Mouse (Mus musculus): ENCODE measurements around the gene Rxfp2. TPM values are rescaled to one million over a fixed set of nuclear protein-coding genes. Genes with fewer than 3 reads are reported as not detected.

Gene Rxfp2
- total and polyA plus RNA-seq, 2 experiments from 2014 or later, result not detected

DNA sequence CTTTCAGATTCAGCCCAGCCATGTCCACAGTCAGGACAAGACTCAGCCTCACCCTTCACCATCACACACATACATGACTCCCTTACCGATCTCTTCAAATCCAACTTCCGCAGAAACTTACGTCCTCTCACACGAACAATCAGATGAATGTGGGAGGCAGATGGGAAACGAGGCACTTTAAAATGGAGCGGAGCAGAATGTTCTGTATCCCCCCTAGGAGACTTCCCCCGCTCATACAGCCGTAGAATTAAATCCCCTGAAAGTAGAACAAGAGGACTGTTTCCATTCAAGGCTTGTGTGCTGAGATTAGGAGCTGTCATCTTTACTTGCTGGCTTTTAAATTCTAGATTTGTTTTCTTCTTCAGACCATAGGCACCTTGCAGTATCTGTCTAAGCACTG, 110.0 kb downstream of the Rxfp2 start:
- WGBS, result 78% methylated on average over 8 of the region's 8 CpGs
- Histone ChIP-seq H3K9me3 (replicated peaks; ENCODE audit: control insufficient read depth, low read length) (no peaks in the 10 kb centered on the region), H3K36me3 (replicated peaks; ENCODE audit: control insufficient read depth, insufficient read depth, low read length) (no peaks in the 10 kb centered on the region), H3K27ac (ENCODE audit: low read depth) (no peak overlapping the region), H3K4me3 (ENCODE audit: low read depth, low read length) (no peak overlapping the region), H3K4me2 (ENCODE audit: low read depth, low read length) (no peak overlapping the region), H3K4me1 (ENCODE audit: control insufficient read depth, insufficient read depth) (0 out of 2 replicates have a peak, but pooled peaks cover 5% of the 10 kb centered on the region), H3K27me3 (ENCODE audit: control insufficient read depth, insufficient read depth, low read length) (no peaks in the 10 kb centered on the region), H3K9ac (replicated peaks; ENCODE audit: low read depth, low read length) (no peak overlapping the region)
- ATAC-seq (ENCODE audit: insufficient read depth, low read depth) (no peak), DNase-seq (ENCODE audit: low spot score) (no peak)
- TF ChIP-seq EP300 (IDR thresholded peaks at IDR 0.05; ENCODE audit: low read depth) (no peak), CTCF (IDR thresholded peaks at IDR 0.05; ENCODE audit: low read depth) (no peak)

- ATAC-seq (ENCODE audit: insufficient read depth, low read depth), result no peak
- Histone ChIP-seq H3K4me3 (ENCODE audit: low read depth, low read length) (no peak overlapping the region), H3K36me3 (replicated peaks; ENCODE audit: control insufficient read depth, insufficient read depth, low read length) (no peaks in the 10 kb centered on the region), H3K27me3 (ENCODE audit: control insufficient read depth, insufficient read depth, low read length) (no peaks in the 10 kb centered on the region), H3K9me3 (replicated peaks; ENCODE audit: control insufficient read depth, low read length) (no peaks in the 10 kb centered on the region), H3K4me2 (ENCODE audit: low read depth, low read length) (no peak overlapping the region), H3K27ac (ENCODE audit: low read depth) (no peak overlapping the region), H3K4me1 (ENCODE audit: control insufficient read depth, insufficient read depth) (0 out of 2 replicates have a peak, but pooled peaks cover 5% of the 10 kb centered on the region), H3K9ac (replicated peaks; ENCODE audit: low read depth, low read length) (no peak overlapping the region)
- DNase-seq (ENCODE audit: low spot score), result no peak
- TF ChIP-seq CTCF (IDR thresholded peaks at IDR 0.05; ENCODE audit: low read depth), result no peak
- TF ChIP-seq EP300 (IDR thresholded peaks at IDR 0.05; ENCODE audit: low read depth), result no peak
- WGBS, result 83% methylated on average over 7 of the region's 7 CpGs
Measured at GRCm38 (mm10) chr5:150130144-150130543, 111.7 kb downstream of the Rxfp2 start.

- TF ChIP-seq CTCF (IDR thresholded peaks at IDR 0.05; ENCODE audit: low read depth), result no peak
- TF ChIP-seq EP300 (IDR thresholded peaks at IDR 0.05; ENCODE audit: low read depth), result no peak
- no peak overlapping the region for H3K4me2 ChIP-seq (ENCODE audit: low read depth, low read length)
- no peaks in the 10 kb centered on the region for H3K9me3 ChIP-seq (replicated peaks; ENCODE audit: control insufficient read depth, low read length)
- H3K27me3 ChIP-seq (ENCODE audit: control insufficient read depth, insufficient read depth, low read length), result no peaks in the 10 kb centered on the region
- H3K4me3 ChIP-seq (ENCODE audit: low read depth, low read length), result no peak overlapping the region
- DNase-seq (ENCODE audit: low spot score), result no peak
- H3K9ac ChIP-seq (replicated peaks; ENCODE audit: low read depth, low read length), result no peak overlapping the region
- 0 out of 2 replicates have a peak, but pooled peaks cover 5% of the 10 kb centered on the region for H3K4me1 ChIP-seq (ENCODE audit: control insufficient read depth, insufficient read depth)
- no peaks in the 10 kb centered on the region for H3K36me3 ChIP-seq (replicated peaks; ENCODE audit: control insufficient read depth, insufficient read depth, low read length)
- WGBS, result 35% methylated on average over 7 of the region's 7 CpGs
- no peak for ATAC-seq (ENCODE audit: insufficient read depth, low read depth)
- H3K27ac ChIP-seq (ENCODE audit: low read depth), result no peak overlapping the region
Measured at GRCm38 (mm10) chr5:150131166-150131565, 112.7 kb downstream of the Rxfp2 start.

Other genes starting within 250 kb of the Rxfp2 start
- 117 and 124 TPM in 2 replicates for gene Fry, start 100.0 kb downstream of the Rxfp2 start, total RNA-seq (2014; rRNA removed; ENCODE audit: low replicate concordance)
- gene Fry, start 100.0 kb downstream of the Rxfp2 start, polyA plus RNA-seq (2015; fragmentation: Nextera tagmentation; extraction: Ambion mirVana), result 30.3 and 31.8 TPM in 2 replicates

Measured in heart, postnatal 0 days (tissue).